Mouse (Mus musculus) forebrain, embryonic 11.5 days (tissue): ENCODE results near the gene Mkrn1. TPM values are rescaled to one million over a fixed set of nuclear protein-coding genes. Genes with fewer than 3 reads are reported as not detected.
A peak's percentile ranks its signal among the peaks of the same experiment; 100 is the strongest.
"Not testable (repeated sequence)": the region's sequence is repeated elsewhere in the genome, so short reads cannot be mapped to it uniquely, and the experiment has no call there.

Experiments used
- ATAC-seq: fragments of 200-750 bp; cut with Nextera tagmentation; replicated peaks from 2 replicates; pipeline ENCODE4 v1.8.0; 2017; ENCODE audit warnings: moderate TSS enrichment; ENCODE audit not compliant: low FRiP score
- DNase-seq: peaks from one replicate; pipeline ENCODE4 v3.0.0-alpha.2; 2017; ENCODE audit warnings: low spot score
- H3K27ac ChIP-seq: fragments of 300-500 bp; sonication (generic); 2 replicates; pipeline ENCODE4 v1.5.1; 2014; ENCODE audit warnings: low read depth, low read length
- H3K27me3 ChIP-seq: fragments of 300-500 bp; sonication (generic); 2 replicates; pipeline ENCODE4 v1.6.1; 2014; ENCODE audit warnings: mild to moderate bottlenecking, low read length, mixed read lengths; ENCODE audit not compliant: control insufficient read depth, insufficient read depth
- H3K36me3 ChIP-seq: fragments of 300-500 bp; sonication (generic); 2 replicates; pipeline ENCODE4 v1.6.1; 2014; ENCODE audit warnings: mild to moderate bottlenecking, low read length, moderate library complexity, mixed read lengths; ENCODE audit not compliant: control insufficient read depth, insufficient read depth
- H3K4me1 ChIP-seq: fragments of 300-500 bp; sonication (generic); replicated peaks from 2 replicates; pipeline ENCODE4 v1.6.1; 2014; ENCODE audit warnings: low read length, mixed read lengths; ENCODE audit not compliant: control insufficient read depth, insufficient read depth
- H3K4me2 ChIP-seq: fragments of 300-500 bp; sonication (generic); 2 replicates; pipeline ENCODE4 v1.6.1; 2014; ENCODE audit warnings: low read depth, mild to moderate bottlenecking, low read length, moderate library complexity, mixed read lengths; ENCODE audit not compliant: severe bottlenecking
- H3K4me3 ChIP-seq: fragments of 300-500 bp; sonication (generic); 2 replicates; pipeline ENCODE4 v1.5.1; 2014; ENCODE audit warnings: low read depth, low read length
- H3K9ac ChIP-seq: fragments of 300-500 bp; sonication (generic); 2 replicates; pipeline ENCODE4 v1.6.1; 2014; ENCODE audit warnings: low read length
- H3K9me3 ChIP-seq: fragments of 300-500 bp; sonication (generic); 2 replicates; pipeline ENCODE4 v1.6.1; 2016; ENCODE audit warnings: low read length, mixed read lengths; ENCODE audit not compliant: control insufficient read depth
- WGBS: fragments of 180-500 bp; shearing (Covaris S2); extraction: QIAGEN DNeasy Blood & Tissue Kit; methylation state at CpG from one replicate; pipeline ENCODE4 v1.1.7; 2014; 5-methylcytosine and 5-hydroxymethylcytosine counted together
- polyA plus RNA-seq: library from polyadenylated mRNA; unstranded; fragments of >200 nt; fragmentation: Nextera tagmentation; extraction: Ambion mirVana; gene quantifications from 2 replicates; pipeline ENCODE4 v1.2.1, GENCODE M21; 2014

The Mkrn1 gene
- polyA plus RNA-seq, 1 experiment from 2014 or later: 91.9 TPM

- WGBS: 92% methylated on average over 7 of the region's 7 CpGs
- no peak overlapping the region for H3K4me2 ChIP-seq
Observed at GRCm38 (mm10) chr6:39423686-39424085, 3.4 kb upstream of the Mkrn1 start.

GRCm38 (mm10) chr6:39423130-39423551, 2.9 kb upstream of the Mkrn1 start:
- WGBS: 78% methylated on average over 6 of the region's 6 CpGs
- no peaks in the 10 kb centered on the region for H3K27me3 ChIP-seq
- ATAC-seq (no peak), DNase-seq (no peak)
- H3K36me3 ChIP-seq: no peaks in the 10 kb centered on the region
- no peak overlapping the region for H3K4me3 ChIP-seq
- no peak overlapping the region for H3K9ac ChIP-seq
- H3K27ac ChIP-seq: no peak overlapping the region
- H3K4me2 ChIP-seq: no peak overlapping the region
- no peaks in the 10 kb centered on the region for H3K9me3 ChIP-seq
- H3K4me1 ChIP-seq: peaks cover 5% of the 10 kb centered on the region; the same call in 1 of the 2 replicates

More at GRCm38 (mm10) chr6:39423686-39424085, 3.4 kb upstream of the Mkrn1 start:
- H3K4me1 ChIP-seq: peaks cover 5% of the 10 kb centered on the region; the same call in 1 of the 2 replicates
- no peaks in the 10 kb centered on the region for H3K9me3 ChIP-seq
- DNase-seq (no peak), ATAC-seq (no peak)
- no peak overlapping the region for H3K4me3 ChIP-seq
- no peaks in the 10 kb centered on the region for H3K36me3 ChIP-seq
- H3K27me3 ChIP-seq: no peaks in the 10 kb centered on the region
- no peak overlapping the region for H3K9ac ChIP-seq
- no peak overlapping the region for H3K27ac ChIP-seq

DNA sequence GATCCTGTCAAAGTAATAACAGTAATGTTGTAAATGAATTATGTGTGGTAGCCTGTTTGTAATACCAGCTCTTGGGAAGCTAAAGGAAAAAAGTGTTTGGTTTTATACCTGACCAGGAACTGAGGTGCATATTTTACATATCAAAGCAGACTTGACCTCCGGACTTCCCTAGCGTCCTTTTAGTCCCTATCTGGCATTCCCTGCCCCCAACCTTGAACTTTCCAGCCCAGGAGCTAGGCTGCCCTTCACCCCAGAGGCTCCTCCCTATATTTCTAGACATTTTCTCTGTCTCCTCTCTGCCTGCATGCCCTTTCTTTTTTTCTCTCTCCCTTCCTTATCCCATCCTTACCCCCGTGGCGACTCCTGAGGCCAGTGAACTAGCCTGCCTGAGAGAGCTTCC, 605 bp upstream of the Mkrn1 start:
- Histone ChIP-seq H3K27me3 (no peaks in the 10 kb centered on the region), H3K36me3 (no peaks in the 10 kb centered on the region), H3K4me1 (peaks cover 5% of the 10 kb centered on the region; the same call in 1 of the 2 replicates), H3K27ac (no peak overlapping the region), H3K9ac (no peak overlapping the region), H3K4me3 (no peak overlapping the region; the same call in 1 of the 2 replicates), H3K4me2 (no peak overlapping the region), H3K9me3 (no peaks in the 10 kb centered on the region)
- 41% methylated on average over 4 of the region's 4 CpGs for WGBS
- no peak for ATAC-seq
- DNase-seq: no peak

DNA sequence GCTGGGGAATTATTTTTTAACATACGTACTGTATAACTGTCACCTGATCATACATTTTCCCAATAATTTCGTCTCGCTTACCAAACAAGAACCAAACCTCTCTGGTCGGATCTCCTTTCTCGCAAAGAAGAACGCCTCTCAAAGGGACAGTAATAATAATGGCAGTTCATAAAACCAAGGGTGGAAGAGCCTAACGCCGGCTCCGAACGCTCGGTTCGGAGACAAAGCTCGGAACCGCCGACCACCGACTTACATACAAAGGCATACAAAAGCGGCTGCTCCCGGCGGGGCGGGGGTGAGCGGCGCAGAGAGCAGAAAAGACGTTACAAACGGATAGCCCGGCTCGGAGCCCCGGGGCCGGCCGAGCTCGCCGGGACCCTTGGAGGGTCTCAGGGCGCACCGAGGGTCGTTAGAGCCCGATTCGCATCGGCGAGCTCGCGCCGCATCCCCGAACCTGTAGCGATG, 844 bp downstream of the Mkrn1 start:
- under 1% methylated on average over 43 of the region's 43 CpGs for WGBS
- Histone ChIP-seq H3K4me2 (peak overlapping the region; percentile 65), H3K9ac (peak overlapping the region; percentile 87), H3K9me3 (no peaks in the 10 kb centered on the region), H3K4me3 (peak overlapping the region; percentile 98), H3K4me1 (peaks cover 5% of the 10 kb centered on the region; the same call in 1 of the 2 replicates), H3K27me3 (no peaks in the 10 kb centered on the region), H3K27ac (peak overlapping the region; percentile 73), H3K36me3 (no peaks in the 10 kb centered on the region)
- peak; percentile 21 for ATAC-seq
- DNase-seq: no peak

DNA sequence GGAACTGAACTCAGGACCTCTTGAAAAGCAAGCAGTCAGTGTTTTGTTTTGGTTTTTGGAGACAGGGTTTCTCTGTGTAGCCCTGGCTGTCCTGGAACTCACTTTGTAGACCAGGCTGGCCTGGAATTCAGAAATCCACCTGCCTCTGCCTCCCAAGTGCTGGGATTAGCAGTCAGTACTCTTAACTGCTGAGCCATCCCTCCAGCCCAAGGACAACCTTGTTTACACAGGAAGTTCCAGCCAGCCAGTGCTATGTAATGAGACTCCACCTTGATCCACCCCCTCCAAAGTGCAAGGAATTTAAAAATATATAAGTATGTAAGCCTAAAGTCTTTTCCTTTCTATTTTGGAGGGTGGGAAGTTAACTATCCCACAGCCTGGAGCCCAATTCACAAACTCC, 3.6 kb downstream of the Mkrn1 start:
- not testable (repeated sequence) for H3K4me3 ChIP-seq, H3K4me2 ChIP-seq, ATAC-seq, H3K9me3 ChIP-seq, H3K4me1 ChIP-seq, H3K27ac ChIP-seq, H3K27me3 ChIP-seq, H3K9ac ChIP-seq, DNase-seq, H3K36me3 ChIP-seq

GRCm38 (mm10) chr6:39415762-39416161, 4.5 kb downstream of the Mkrn1 start:
- DNase-seq (peak; percentile 76), ATAC-seq (no peak)
- Histone ChIP-seq H3K9me3 (no peaks in the 10 kb centered on the region), H3K4me1 (peaks cover 5% of the 10 kb centered on the region; the same call in 1 of the 2 replicates), H3K27ac (no peak overlapping the region), H3K4me3 (no peak overlapping the region), H3K4me2 (no peak overlapping the region), H3K36me3 (no peaks in the 10 kb centered on the region), H3K27me3 (no peaks in the 10 kb centered on the region), H3K9ac (no peak overlapping the region)
- WGBS: 44% methylated on average over 3 of the region's 5 CpGs

GRCm38 (mm10) chr6:39414106-39414505, 6.2 kb downstream of the Mkrn1 start:
- H3K27me3 ChIP-seq: no peaks in the 10 kb centered on the region
- no peak overlapping the region for H3K9ac ChIP-seq
- no peak overlapping the region for H3K27ac ChIP-seq
- H3K9me3 ChIP-seq: no peaks in the 10 kb centered on the region
- WGBS: 68% methylated on average over 1 of the region's 1 CpGs
- no peak overlapping the region for H3K4me2 ChIP-seq
- no peak for DNase-seq
- no peaks in the 10 kb centered on the region for H3K36me3 ChIP-seq
- no peak overlapping the region for H3K4me3 ChIP-seq
- H3K4me1 ChIP-seq: peaks cover 4% of the 10 kb centered on the region; the same call in 1 of the 2 replicates
- no peak for ATAC-seq

DNA sequence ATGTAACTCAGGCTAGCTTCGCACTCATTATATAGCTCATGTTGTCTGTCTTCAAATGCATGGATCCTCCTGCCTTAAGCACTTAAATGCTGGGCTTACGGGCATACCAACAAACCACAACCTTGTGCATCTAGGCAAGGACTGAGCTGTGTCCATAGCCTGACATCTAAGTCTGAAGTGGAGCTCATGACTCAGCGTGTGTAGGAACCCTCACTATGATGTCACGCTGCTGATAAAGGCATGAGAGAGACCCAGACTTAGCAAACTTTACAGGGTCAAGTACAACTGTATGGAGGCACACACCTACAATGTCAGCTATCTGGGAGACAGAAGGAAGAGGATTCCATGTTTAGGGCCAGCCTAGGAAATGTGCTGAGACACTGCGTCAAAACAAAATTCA, 13.8 kb downstream of the Mkrn1 start:
- Histone ChIP-seq H3K4me1 (no peaks in the 10 kb centered on the region), H3K4me3 (no peak overlapping the region), H3K27ac (no peak overlapping the region), H3K4me2 (no peak overlapping the region), H3K9ac (no peak overlapping the region), H3K9me3 (no peaks in the 10 kb centered on the region), H3K27me3 (no peaks in the 10 kb centered on the region), H3K36me3 (no peaks in the 10 kb centered on the region)
- no peak for ATAC-seq
- no peak for DNase-seq
- 93% methylated on average over 5 of the region's 5 CpGs for WGBS

DNA sequence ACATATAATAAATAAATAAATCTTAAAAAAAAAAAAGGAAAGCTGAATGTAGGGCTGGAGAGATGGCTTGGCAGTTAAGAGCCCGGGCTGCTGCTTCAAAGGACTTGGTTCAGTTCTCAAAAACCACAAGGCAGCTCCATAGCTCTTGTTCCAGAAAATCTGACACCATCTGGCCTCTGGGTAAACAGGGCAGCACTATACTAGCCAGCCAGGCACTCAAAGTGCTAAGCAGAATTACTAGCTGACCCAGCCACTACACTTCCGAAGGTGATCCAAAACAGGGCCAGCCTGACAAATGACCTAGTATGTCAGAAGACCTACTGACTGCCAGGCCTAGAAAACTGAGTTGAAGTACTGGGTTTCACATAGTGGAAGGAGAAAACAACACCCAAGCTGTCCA, 17.1 kb downstream of the Mkrn1 start:
- H3K27me3 ChIP-seq: no peaks in the 10 kb centered on the region
- no peak overlapping the region for H3K9ac ChIP-seq
- no peak overlapping the region for H3K4me2 ChIP-seq
- DNase-seq (no peak), ATAC-seq (no peak)
- no peaks in the 10 kb centered on the region for H3K9me3 ChIP-seq
- no peaks in the 10 kb centered on the region for H3K4me1 ChIP-seq
- H3K4me3 ChIP-seq: no peak overlapping the region
- no peaks in the 10 kb centered on the region; the same call in 1 of the 2 replicates for H3K36me3 ChIP-seq
- 97% methylated on average over 2 of the region's 2 CpGs for WGBS
- no peak overlapping the region for H3K27ac ChIP-seq
